In the genomic region with DNA sequence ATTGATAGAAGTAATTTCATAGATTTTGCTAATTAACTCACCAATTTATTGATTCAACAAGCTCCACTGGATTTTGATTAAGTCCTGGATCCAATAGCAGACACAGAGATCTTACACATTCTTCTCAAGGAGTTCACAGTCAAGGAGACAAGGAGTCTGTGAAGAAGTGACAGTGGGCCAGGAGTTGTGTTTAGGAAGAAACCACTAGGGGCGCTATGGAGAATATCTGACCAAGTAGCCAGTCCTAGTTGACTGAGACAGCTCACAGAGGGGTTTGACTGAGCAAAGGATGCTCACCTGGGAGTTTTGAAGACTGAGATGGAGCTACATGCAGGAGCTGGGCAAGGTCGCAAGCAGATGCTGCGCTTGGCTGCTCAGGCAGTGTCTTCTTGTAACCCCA, we compare ENCODE assay signal across 10 mouse cellular contexts.
DNase-seq lines count a peak whose midpoint lies in the region; ATAC-seq and TF ChIP-seq lines count a peak whose summit lies in the region.
"Had no signal": no experiment of that assay in that cellular context is flagged by ENCODE, and none has a peak within 500 bp of the region (broad histone marks: within the 10 kb centered on the region; RNA-seq: fewer than 3 reads in every experiment).

No protein-coding gene starts in this region.

- H3K9me3 ChIP-seq in forebrain, embryonic 16.5 days (ENCODE audit: control insufficient read depth, low read length): no peaks in the 10 kb centered on the region
- H3K9me3 ChIP-seq: stomach, embryonic 15.5 days had no signal

- no peak overlapping the region for H3K27ac ChIP-seq in heart, adult 2 months
- H3K27ac ChIP-seq in forebrain, embryonic 16.5 days (ENCODE audit: low read length): no peak overlapping the region
- H3K27ac ChIP-seq: stomach, embryonic 15.5 days had no signal

- intact Hi-C loops in heart, adult 2 months (cut with DNase I): no loop called here
- intact Hi-C loops in heart, postnatal 36 days (cut with DNase I): no loop called here

- no peak overlapping the region for H3K9ac ChIP-seq in heart, adult 2 months (ENCODE audit: low read depth, low read length)
- H3K9ac ChIP-seq in forebrain, embryonic 16.5 days (replicated peaks; ENCODE audit: low read depth, low read length): no peak overlapping the region
- H3K9ac ChIP-seq: stomach, embryonic 15.5 days had no signal

- ATAC-seq in activated CD4-positive, CD25-positive, alpha-beta regulatory T cell, adult 4 months: no peak
- no peak for ATAC-seq in forebrain, embryonic 16.5 days

- 50% methylated on average over 3 of the region's 3 CpGs for WGBS in heart, adult 2 months
- 49% methylated on average over 3 of the region's 3 CpGs for whole genome bisulfite sequencing in forebrain, embryonic 16.5 days

- H3K4me3 ChIP-seq in heart, adult 2 months: no peak overlapping the region
- H3K4me3 ChIP-seq in forebrain, embryonic 16.5 days (replicated peaks; ENCODE audit: low read length): no peak overlapping the region
- H3K4me3 ChIP-seq: myocyte; stomach, embryonic 15.5 days had no signal

- peak; percentile 51 for TF ChIP-seq CTCF in heart, adult 2 months (IDR thresholded peaks at IDR 0.05)

- H3K27me3 ChIP-seq in heart, adult 2 months (ENCODE audit: control insufficient read depth, insufficient read depth, low read length): no peaks in the 10 kb centered on the region
- H3K27me3 ChIP-seq in forebrain, embryonic 16.5 days (replicated peaks; ENCODE audit: control insufficient read depth, insufficient read depth, low read length): no peaks in the 10 kb centered on the region
- H3K27me3 ChIP-seq: stomach, embryonic 15.5 days had no signal

- H3K4me1 ChIP-seq in heart, adult 2 months (ENCODE audit: control insufficient read depth, insufficient read depth, low read length): no peaks in the 10 kb centered on the region
- no peaks in the 10 kb centered on the region for H3K4me1 ChIP-seq in forebrain, embryonic 16.5 days (replicated peaks; ENCODE audit: control insufficient read depth, insufficient read depth, low read length)
- H3K4me1 ChIP-seq: stomach, embryonic 15.5 days had no signal

- DNase-seq in heart, adult 2 months: no peak
- DNase-seq in heart, postnatal 36 days: no peak
- peak; percentile 6 to 13 for DNase-seq in spleen, postnatal 36 days (ENCODE audit: low spot score in 2 of 2)
- no peak for DNase-seq in spleen, adult 18-20 months
- peak; percentile 23 for DNase-seq in embryo, embryonic 9.5 days (ENCODE audit: extremely low spot score)
- DNase-seq in thymus, postnatal 36 days: peak; percentile 7 to 11

- no peak for TF ChIP-seq EP300 in heart, adult 2 months (IDR thresholded peaks at IDR 0.05; ENCODE audit: insufficient read depth, low read depth, low read length)

- no peaks in the 10 kb centered on the region for H3K36me3 ChIP-seq in heart, adult 2 months (ENCODE audit: control insufficient read depth, insufficient read depth, low read length)
- H3K36me3 ChIP-seq in forebrain, embryonic 16.5 days (ENCODE audit: control insufficient read depth, insufficient read depth): no peaks in the 10 kb centered on the region
- H3K36me3 ChIP-seq: stomach, embryonic 15.5 days had no signal

- H3K4me2 ChIP-seq in forebrain, embryonic 16.5 days (ENCODE audit: low read length): no peak overlapping the region
- H3K4me2 ChIP-seq: stomach, embryonic 15.5 days had no signal

- TF ChIP-seq POLR2A in heart, adult 2 months (IDR thresholded peaks at IDR 0.05; ENCODE audit: insufficient read depth, low read depth, low read length): no peak

- no peaks in the 10 kb centered on the region for H3K79me2 ChIP-seq in heart, adult 2 months (replicated peaks; ENCODE audit: control insufficient read depth, insufficient read depth, low read length)

Comparison
In these comparisons a context has a peak if more than half of its experiments do, and no peak if none do; other contexts are left out.
1. DNase-seq: peak in spleen, postnatal 36 days (2 of 2), embryo, embryonic 9.5 days (single experiment) and thymus, postnatal 36 days (2 of 2); none in heart, adult 2 months (0 of 2), heart, postnatal 36 days (0 of 2) and spleen, adult 18-20 months (0 of 2).